Mouse (Mus musculus) liver, adult 2 months (tissue): ENCODE results near the gene Fam219a. TPM values are rescaled to one million over a fixed set of nuclear protein-coding genes. Genes with fewer than 3 reads are reported as not detected.

Experiments
- DNase-seq: peaks from one replicate; pipeline ENCODE4 v3.0.0-alpha.2; 2011; ENCODE audit warnings: low read depth, low spot score; ENCODE audit errors: extremely low read depth
- H3K27ac ChIP-seq: fragments of 200-500 bp; replicated peaks from 2 replicates; pipeline ENCODE4 v1.5.1; 2012; ENCODE audit warnings: low read depth, mild to moderate bottlenecking, control low read depth, inconsistent platforms, low read length; ENCODE audit not compliant: insufficient read depth
- H3K27me3 ChIP-seq: fragments of 200-500 bp; 2 replicates; pipeline ENCODE4 v1.6.1; 2012; ENCODE audit warnings: mild to moderate bottlenecking, moderate library complexity, low read length, inconsistent platforms; ENCODE audit not compliant: control insufficient read depth, insufficient read depth
- H3K36me3 ChIP-seq: fragments of 200-500 bp; 2 replicates; pipeline ENCODE4 v1.6.1; 2012; ENCODE audit warnings: low read length, inconsistent platforms; ENCODE audit not compliant: control insufficient read depth, insufficient read depth
- H3K4me1 ChIP-seq: fragments of 200-500 bp; 2 replicates; pipeline ENCODE4 v1.6.1; 2011; ENCODE audit warnings: low read length; ENCODE audit not compliant: control insufficient read depth, insufficient read depth
- H3K4me3 ChIP-seq: fragments of 200-500 bp; 2 replicates; pipeline ENCODE4 v1.5.1; 2011; ENCODE audit warnings: low read depth, mild to moderate bottlenecking, control low read depth, low read length, moderate library complexity; ENCODE audit not compliant: insufficient read depth
- H3K79me2 ChIP-seq: fragments of 200-500 bp; 2 replicates; pipeline ENCODE4 v1.6.1; 2012; ENCODE audit warnings: inconsistent platforms, mild to moderate bottlenecking, low read length, moderate library complexity; ENCODE audit not compliant: control insufficient read depth, insufficient read depth
- H3K9ac ChIP-seq: fragments of 200-500 bp; 2 replicates; pipeline ENCODE4 v1.6.1; 2012; ENCODE audit warnings: low read depth, mild to moderate bottlenecking, control low read depth, inconsistent platforms, low read length
- CTCF ChIP-seq: fragments of 200-500 bp; IDR thresholded peaks from 2 replicates; pipeline ENCODE4 v1.5.1; 2011; ENCODE audit warnings: low read depth, low read length, control low read depth
- POLR2A ChIP-seq: fragments of 200-500 bp; IDR thresholded peaks from 2 replicates; pipeline ENCODE4 v1.6.1; 2011; ENCODE audit warnings: low read length, control low read depth; ENCODE audit not compliant: insufficient read depth; ENCODE audit errors: extremely low read depth
- WGBS: fragments of 180-500 bp; shearing (Covaris S2); methylation state at CpG from one replicate; pipeline ENCODE4 v1.1.7; 2018; 5-methylcytosine and 5-hydroxymethylcytosine counted together
- polyA plus RNA-seq: library from polyadenylated mRNA; depleted of rRNA; stranded (reverse); fragments of >200 nt; gene quantifications from 2 replicates; pipeline ENCODE4 v1.2.3, GENCODE M21; 2012
- total RNA-seq: library from RNA; depleted of rRNA; stranded (reverse); fragments of >200 nt; gene quantifications from 2 replicates; pipeline ENCODE4 v1.2.3, GENCODE M21; 2014

The Fam219a gene
- total and polyA plus RNA-seq, 2 experiments: 1.5 to 6.5 TPM

DNA sequence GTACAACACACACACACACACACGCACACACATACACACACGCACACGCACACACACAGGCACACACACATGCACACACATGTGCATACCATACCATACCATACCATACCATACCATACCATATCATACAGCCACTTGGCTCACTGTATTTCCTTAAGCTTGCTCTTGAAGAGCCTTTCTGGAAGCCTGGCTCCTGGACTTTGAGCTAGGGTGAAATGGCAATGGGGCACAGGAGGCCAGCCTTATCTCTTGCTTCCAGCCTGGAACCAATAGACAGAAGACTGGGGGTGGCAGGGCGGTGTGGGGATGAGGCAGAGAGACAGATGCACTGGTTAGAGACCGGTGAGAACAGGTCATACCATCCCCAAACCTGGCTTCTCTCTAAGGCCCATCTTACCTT is 50.1 kb downstream of the Fam219a start:
- WGBS: 92% methylated on average over 5 of the region's 5 CpGs

DNA sequence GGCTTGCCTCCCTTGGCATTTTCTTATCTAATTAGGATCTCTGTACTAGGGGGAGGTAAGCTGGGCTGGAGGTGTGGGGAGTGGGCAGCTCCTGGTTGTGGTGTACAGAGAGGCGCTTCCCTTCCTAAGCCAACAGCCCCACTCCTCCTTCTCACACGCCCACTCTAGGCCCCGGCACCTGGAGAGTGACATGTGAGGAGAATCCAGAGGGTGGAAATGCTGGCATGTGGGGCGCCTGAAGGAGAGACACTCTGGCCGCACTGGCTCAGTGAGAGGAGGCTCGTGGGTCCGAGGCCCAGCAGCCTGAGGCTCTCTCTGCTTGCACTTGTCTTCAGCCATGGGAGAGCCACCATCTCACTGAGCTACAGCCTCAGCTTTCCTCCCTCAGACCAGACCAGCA is 51.0 kb downstream of the Fam219a start:
- Histone ChIP-seq H3K4me1 (no peaks in the 10 kb centered on the region), H3K4me3 (no peak overlapping the region), H3K79me2 (no peaks in the 10 kb centered on the region), H3K9ac (no peak overlapping the region), H3K27me3 (no peaks in the 10 kb centered on the region), H3K27ac (no peak overlapping the region), H3K36me3 (no peaks in the 10 kb centered on the region)
- no peak for TF ChIP-seq POLR2A
- TF ChIP-seq CTCF: no peak
- WGBS: 92% methylated on average over 7 of the region's 7 CpGs
- no peak for DNase-seq

More for the DNA sequence above, 50.1 kb downstream of the Fam219a start:
- Histone ChIP-seq H3K27ac (no peak overlapping the region), H3K79me2 (no peaks in the 10 kb centered on the region), H3K9ac (no peak overlapping the region), H3K36me3 (no peaks in the 10 kb centered on the region), H3K27me3 (no peaks in the 10 kb centered on the region), H3K4me1 (no peaks in the 10 kb centered on the region), H3K4me3 (no peak overlapping the region)
- TF ChIP-seq POLR2A (no peak), CTCF (no peak)
- no peak for DNase-seq

DNA sequence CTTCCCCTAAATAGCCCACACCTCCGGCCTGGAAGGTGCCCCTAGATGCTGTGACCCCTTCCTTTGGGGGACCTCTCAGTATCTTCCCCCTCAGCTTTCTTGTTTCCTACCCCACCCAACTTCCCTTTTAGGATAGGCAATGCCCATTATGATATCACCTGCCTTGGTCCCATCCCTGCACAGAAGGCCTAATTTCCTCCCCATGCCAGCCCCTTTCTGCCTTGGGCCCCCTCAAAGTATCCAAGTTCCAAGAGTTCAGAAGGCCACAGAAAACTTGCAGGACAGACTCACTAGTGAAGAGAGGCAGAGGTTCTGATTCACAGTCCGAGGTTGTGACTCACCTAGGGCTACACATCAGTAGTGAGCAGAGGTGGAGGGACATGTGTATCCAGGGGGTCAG is 52.1 kb downstream of the Fam219a start, which contains the start of gene 1110017D15Rik:
TSS of gene 1110017D15Rik (minus strand) at position 101 of the 400 bp plus-strand sequence.
- no peaks in the 10 kb centered on the region for H3K79me2 ChIP-seq
- no peaks in the 10 kb centered on the region for H3K4me1 ChIP-seq
- no peak within 1 kb of the TSS for H3K4me3 ChIP-seq
- DNase-seq: no peak
- no peak within 1 kb of the TSS for H3K27ac ChIP-seq
- WGBS: 89% methylated on average over 2 of the region's 2 CpGs
- H3K36me3 ChIP-seq: no peaks in the 10 kb centered on the region
- TF ChIP-seq POLR2A: no peak
- no peaks in the 10 kb centered on the region for H3K27me3 ChIP-seq
- no peak within 1 kb of the TSS for H3K9ac ChIP-seq

DNA sequence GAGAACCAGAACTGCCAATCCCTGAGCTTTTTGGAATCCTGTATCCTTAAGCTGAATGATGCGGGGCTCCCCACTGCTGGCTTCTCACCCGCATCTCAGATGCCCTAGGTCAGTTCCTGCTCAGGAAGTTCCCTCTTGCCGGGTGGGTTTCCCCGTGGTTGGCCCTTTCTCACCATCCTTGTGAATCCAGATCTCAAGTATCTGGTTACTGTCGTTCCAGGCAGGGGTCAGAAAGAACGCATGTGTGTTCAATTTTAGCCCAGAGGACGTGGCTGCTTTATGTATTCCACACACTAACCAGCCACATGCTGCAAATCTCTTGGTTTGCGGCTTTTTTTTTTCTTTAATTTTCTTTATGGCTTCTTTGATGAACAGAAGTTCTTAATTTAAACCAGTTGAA is 55.6 kb downstream of the Fam219a start:
- DNase-seq: no peak
- Histone ChIP-seq H3K4me3 (no peak overlapping the region), H3K36me3 (no peaks in the 10 kb centered on the region), H3K4me1 (no peaks in the 10 kb centered on the region), H3K9ac (no peak overlapping the region), H3K27ac (no peak overlapping the region), H3K79me2 (no peaks in the 10 kb centered on the region), H3K27me3 (no peaks in the 10 kb centered on the region)
- WGBS: 46% methylated on average over 8 of the region's 8 CpGs
- no peak for TF ChIP-seq CTCF
- TF ChIP-seq POLR2A: no peak

DNA sequence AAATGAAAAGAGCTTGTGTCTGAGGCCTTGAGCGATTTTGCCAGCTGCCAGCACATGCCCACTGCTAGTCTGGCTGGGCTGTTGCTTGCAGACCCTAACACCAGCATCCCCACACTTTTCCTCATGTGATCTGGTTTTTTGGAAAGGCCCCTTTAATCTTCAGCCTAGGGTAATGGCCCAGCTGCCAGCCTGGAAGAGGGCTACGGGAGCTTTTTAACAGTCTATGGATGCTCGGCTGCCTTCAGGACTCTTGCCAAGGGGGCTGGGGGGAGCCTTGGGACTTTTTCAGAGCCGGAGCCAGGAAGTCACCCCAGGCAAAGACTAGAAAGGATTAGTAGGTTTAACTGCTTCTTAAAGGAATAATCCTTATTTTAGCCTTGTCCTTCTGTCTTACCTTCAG is 56.0 kb downstream of the Fam219a start:
- H3K9ac ChIP-seq: no peak overlapping the region
- 76% methylated on average over 4 of the region's 4 CpGs for WGBS
- TF ChIP-seq POLR2A: no peak
- no peak for TF ChIP-seq CTCF
- H3K79me2 ChIP-seq: no peaks in the 10 kb centered on the region
- no peak overlapping the region for H3K4me3 ChIP-seq
- no peak overlapping the region for H3K27ac ChIP-seq
- no peaks in the 10 kb centered on the region for H3K4me1 ChIP-seq
- DNase-seq: no peak
- no peaks in the 10 kb centered on the region for H3K36me3 ChIP-seq
- no peaks in the 10 kb centered on the region for H3K27me3 ChIP-seq

DNA sequence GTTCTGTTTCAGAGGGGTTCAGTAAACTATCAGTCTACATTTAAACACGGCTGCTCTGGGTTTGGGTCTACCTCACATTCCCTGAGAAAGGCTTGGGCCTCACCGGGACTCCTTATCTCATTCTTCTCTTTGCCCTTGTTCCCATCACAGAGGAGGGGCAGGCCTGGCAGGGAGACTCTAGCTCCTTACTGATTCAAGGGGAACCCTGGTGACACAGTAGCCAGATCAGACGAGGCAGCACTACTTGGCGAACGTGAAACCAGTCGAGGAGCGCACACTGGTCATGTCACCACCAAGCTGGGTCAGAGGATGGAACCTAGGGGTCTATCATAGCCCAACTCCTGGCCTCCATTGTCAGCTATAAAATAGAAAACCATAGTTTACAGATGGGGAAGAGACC is 61.3 kb downstream of the Fam219a start:
- H3K27me3 ChIP-seq: no peaks in the 10 kb centered on the region

More for the DNA sequence above, 61.3 kb downstream of the Fam219a start:
- no peak for DNase-seq
- Histone ChIP-seq H3K27ac (no peak overlapping the region), H3K4me1 (peaks cover 6% of the 10 kb centered on the region; the same call in 1 of the 2 replicates), H3K4me3 (no peak overlapping the region), H3K79me2 (no peaks in the 10 kb centered on the region), H3K36me3 (no peaks in the 10 kb centered on the region), H3K9ac (no peak overlapping the region)
- 68% methylated on average over 7 of the region's 7 CpGs for WGBS
- no peak for TF ChIP-seq CTCF
